20 mouse cellular contexts compared by ENCODE assay signal in the genomic region with DNA sequence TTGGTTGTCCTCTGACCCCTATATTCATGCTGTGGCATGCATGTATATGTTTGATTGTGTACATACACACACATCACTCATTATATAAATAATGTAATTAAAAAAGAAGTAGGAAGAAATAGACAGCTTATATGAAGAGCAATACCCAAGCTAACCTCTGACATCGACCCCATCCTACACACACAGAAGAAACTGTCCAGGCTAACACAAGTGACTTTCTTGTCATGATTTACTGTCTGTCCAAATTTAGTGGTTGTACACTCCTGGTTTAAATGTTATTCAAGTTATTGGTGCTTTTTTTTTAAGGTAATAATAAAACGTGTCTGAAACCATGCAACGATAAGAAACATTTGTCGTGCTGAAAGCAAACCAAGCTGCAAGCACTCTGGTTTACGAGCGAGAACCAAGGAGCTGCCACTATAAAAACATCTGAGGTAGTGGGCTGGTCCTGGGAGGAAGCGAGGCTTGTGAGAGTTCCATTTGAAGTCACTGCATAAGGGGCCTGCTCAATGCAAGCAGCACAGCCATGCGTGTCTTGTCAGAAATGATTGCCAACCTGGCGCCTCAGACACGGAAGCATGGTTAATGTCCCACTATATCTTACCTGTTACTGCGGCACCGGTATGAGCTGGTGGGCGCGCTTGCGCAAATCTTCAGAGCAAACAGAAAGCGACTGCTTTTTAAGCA. TPM values are rescaled to one million over a fixed set of nuclear protein-coding genes. Genes with fewer than 3 reads are reported as not detected.
DNase-seq lines count a peak whose midpoint lies in the region; ATAC-seq and TF ChIP-seq lines count a peak whose summit lies in the region.
"Had no signal": no experiment of that assay in that cellular context is flagged by ENCODE, and none has a peak within 500 bp of the region (broad histone marks: within the 10 kb centered on the region; RNA-seq: fewer than 3 reads in every experiment).

No protein-coding gene starts in this region.

- no peak for TF ChIP-seq CTCF in kidney, adult 2 months (conservative IDR thresholded peaks at IDR 0.05; ENCODE audit: insufficient read depth, insufficient read length, low read depth, low read length)

- H3K27ac ChIP-seq in kidney, adult 2 months (ENCODE audit: insufficient read depth, low read depth, low read length) = no peak overlapping the region
- 0 out of 2 replicates have a peak overlapping the region, but pooled peaks have one; percentile 29 for H3K27ac ChIP-seq in limb, embryonic 12.5 days
- H3K27ac ChIP-seq in midbrain, embryonic 11.5 days (ENCODE audit: low read depth, low read length) = no peak overlapping the region
- H3K27ac ChIP-seq: forebrain, embryonic 10.5 days; hindbrain, embryonic 13.5 days; midbrain, embryonic 10.5 days; neural tube, embryonic 12.5 days had no signal

- no peaks in the 10 kb centered on the region for H3K9me3 ChIP-seq in limb, embryonic 12.5 days
- no peaks in the 10 kb centered on the region for H3K9me3 ChIP-seq in midbrain, embryonic 11.5 days (ENCODE audit: control insufficient read depth, low read length)
- H3K9me3 ChIP-seq: forebrain, embryonic 10.5 days; hindbrain, embryonic 13.5 days; midbrain, embryonic 10.5 days; neural tube, embryonic 12.5 days had no signal

- no peak for TF ChIP-seq POLR2A in kidney, adult 2 months (IDR thresholded peaks at IDR 0.05; ENCODE audit: low read depth, low read length)

- no peak overlapping the region for H3K4me3 ChIP-seq in kidney, adult 2 months (ENCODE audit: insufficient read depth, low read depth, low read length)
- H3K4me3 ChIP-seq in limb, embryonic 12.5 days (replicated peaks) = no peak overlapping the region
- H3K4me3 ChIP-seq in midbrain, embryonic 11.5 days (ENCODE audit: low read depth, low read length) = no peak overlapping the region
- H3K4me3 ChIP-seq: forebrain, embryonic 10.5 days; hindbrain, embryonic 13.5 days; midbrain, embryonic 10.5 days; neural tube, embryonic 12.5 days had no signal

- WGBS in kidney, adult 2 months = 16% methylated on average over 16 of the region's 16 CpGs
- WGBS in limb, embryonic 12.5 days = 38% methylated on average over 16 of the region's 16 CpGs
- WGBS in midbrain, embryonic 11.5 days = 92% methylated on average over 16 of the region's 16 CpGs

- no peak for ATAC-seq in limb, embryonic 12.5 days (ENCODE audit: insufficient number of reproducible peaks, insufficient read depth, low FRiP score, low TSS enrichment, low read depth)
- no peak for ATAC-seq in midbrain, embryonic 11.5 days (ENCODE audit: low FRiP score)

- no peaks in the 10 kb centered on the region for H3K4me1 ChIP-seq in kidney, adult 2 months (ENCODE audit: control insufficient read depth, insufficient read depth, low read length)
- H3K4me1 ChIP-seq in limb, embryonic 12.5 days (replicated peaks) = peaks cover 18% of the 10 kb centered on the region
- no peaks in the 10 kb centered on the region for H3K4me1 ChIP-seq in midbrain, embryonic 11.5 days (ENCODE audit: control insufficient read depth, insufficient read depth, low read length)
- H3K4me1 ChIP-seq: hindbrain, embryonic 13.5 days; midbrain, embryonic 10.5 days; neural tube, embryonic 12.5 days had no signal

- no peak overlapping the region for H3K9ac ChIP-seq in limb, embryonic 12.5 days (replicated peaks)
- H3K9ac ChIP-seq in midbrain, embryonic 11.5 days (ENCODE audit: low read length) = no peak overlapping the region
- H3K9ac ChIP-seq: hindbrain, embryonic 13.5 days; neural tube, embryonic 12.5 days had no signal

- H3K4me2 ChIP-seq in limb, embryonic 12.5 days = peak overlapping the region; percentile 32
- H3K4me2 ChIP-seq in midbrain, embryonic 11.5 days = no peak overlapping the region
- H3K4me2 ChIP-seq: hindbrain, embryonic 13.5 days; neural tube, embryonic 12.5 days had no signal

- peak; percentile 40 for DNase-seq in kidney, adult 11 months
- peak; percentile 38 for DNase-seq in kidney, adult 2 months
- peak; percentile 56 for DNase-seq in kidney, postnatal 10 days
- DNase-seq in cerebellum, postnatal 36 days = no peak
- DNase-seq in left cerebral cortex, adult 11 months (ENCODE audit: low spot score) = no peak
- DNase-seq in midbrain, embryonic 11.5 days (ENCODE audit: low spot score, missing footprints) = no peak
- DNase-seq: cerebellum, adult 2 months; gastrocnemius, postnatal 10 days; heart, postnatal 10 days; lung, adult 2 months; lung, postnatal 4 days; right cerebral cortex, adult 18-20 months; thymus, postnatal 14 days had no signal

- H3K36me3 ChIP-seq in kidney, adult 2 months (ENCODE audit: control insufficient read depth, insufficient read depth, low read length) = no peaks in the 10 kb centered on the region
- H3K36me3 ChIP-seq in limb, embryonic 12.5 days = no peaks in the 10 kb centered on the region
- no peaks in the 10 kb centered on the region for H3K36me3 ChIP-seq in midbrain, embryonic 11.5 days (ENCODE audit: control insufficient read depth, insufficient read depth, low read length)
- H3K36me3 ChIP-seq: forebrain, embryonic 10.5 days; hindbrain, embryonic 13.5 days; midbrain, embryonic 10.5 days; neural tube, embryonic 12.5 days had no signal

- no peaks in the 10 kb centered on the region for H3K27me3 ChIP-seq in kidney, adult 2 months (replicated peaks; ENCODE audit: control insufficient read depth, insufficient read depth, low read length)
- H3K27me3 ChIP-seq in limb, embryonic 12.5 days = no peaks in the 10 kb centered on the region
- H3K27me3 ChIP-seq in midbrain, embryonic 11.5 days (ENCODE audit: control insufficient read depth, insufficient read depth, low read length) = no peaks in the 10 kb centered on the region
- H3K27me3 ChIP-seq: hindbrain, embryonic 13.5 days; neural tube, embryonic 12.5 days had no signal

RNA-seq across cellular contexts. Expression of gene Tex36, which starts 32.6 kb away (rescaled TPM):
- not detected in 2 replicates for polyA plus RNA-seq in kidney, adult 2 months (2012; rRNA removed)
- polyA plus RNA-seq in limb, embryonic 12.5 days (2016; fragmentation: Nextera tagmentation; extraction: Ambion mirVana) = not detected in 2 replicates
- polyA plus RNA-seq in midbrain, embryonic 11.5 days (2014; fragmentation: Nextera tagmentation; extraction: Ambion mirVana) = not detected in 2 replicates
- polyA plus RNA-seq: forebrain, embryonic 10.5 days; large intestine, adult 2 months; liver, adult 2 months; lung, adult 2 months; midbrain, embryonic 10.5 days; neural tube, embryonic 12.5 days had no signal

Comparison
In these comparisons a context has a peak if more than half of its experiments do, and no peak if none do; other contexts are left out.
1. DNase-seq: peak in kidney, adult 11 months (single experiment), kidney, adult 2 months (single experiment) and kidney, postnatal 10 days (single experiment); none in cerebellum, postnatal 36 days (0 of 2), left cerebral cortex, adult 11 months (single experiment) and midbrain, embryonic 11.5 days (single experiment).